Mouse (Mus musculus) right cerebral cortex, postnatal 10 days (tissue): ENCODE measurements at regions not wholly inside any gene's neighbourhood (a gene's known extent, or its start where the extent isn't known, plus 50 kb on each side); places are given as distances from the start of the nearest gene placed in this dataset.
A peak's percentile ranks its signal among the peaks of the same experiment; 100 is the strongest.

Source experiments
- DNase-seq, 2 experiments: peaks; one replicate each; pipeline ENCODE4 v3.0.0; 2021; ENCODE audit warnings: low spot score in 2 of 2

DNA sequence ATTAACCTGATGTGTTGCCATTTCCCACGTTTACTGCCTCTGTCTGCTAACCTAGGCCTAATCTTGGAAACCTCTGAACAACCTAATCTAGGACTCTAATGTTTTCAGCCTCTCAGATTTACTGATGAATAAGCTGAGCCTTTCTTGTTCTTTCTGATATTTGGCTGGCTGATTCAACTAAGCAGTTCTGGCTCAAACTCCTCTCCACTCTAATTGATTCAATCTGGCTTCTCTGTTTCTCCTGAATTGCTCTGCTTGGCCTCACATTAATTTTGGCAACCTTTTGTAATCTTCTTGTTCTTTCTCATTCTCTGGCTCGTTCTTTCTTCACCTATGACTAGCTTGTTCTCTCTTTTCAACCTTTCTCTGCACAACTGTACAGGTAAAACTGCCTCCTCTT, 1561.2 kb upstream of the Zeb2 start:
- no peak for DNase-seq

DNA sequence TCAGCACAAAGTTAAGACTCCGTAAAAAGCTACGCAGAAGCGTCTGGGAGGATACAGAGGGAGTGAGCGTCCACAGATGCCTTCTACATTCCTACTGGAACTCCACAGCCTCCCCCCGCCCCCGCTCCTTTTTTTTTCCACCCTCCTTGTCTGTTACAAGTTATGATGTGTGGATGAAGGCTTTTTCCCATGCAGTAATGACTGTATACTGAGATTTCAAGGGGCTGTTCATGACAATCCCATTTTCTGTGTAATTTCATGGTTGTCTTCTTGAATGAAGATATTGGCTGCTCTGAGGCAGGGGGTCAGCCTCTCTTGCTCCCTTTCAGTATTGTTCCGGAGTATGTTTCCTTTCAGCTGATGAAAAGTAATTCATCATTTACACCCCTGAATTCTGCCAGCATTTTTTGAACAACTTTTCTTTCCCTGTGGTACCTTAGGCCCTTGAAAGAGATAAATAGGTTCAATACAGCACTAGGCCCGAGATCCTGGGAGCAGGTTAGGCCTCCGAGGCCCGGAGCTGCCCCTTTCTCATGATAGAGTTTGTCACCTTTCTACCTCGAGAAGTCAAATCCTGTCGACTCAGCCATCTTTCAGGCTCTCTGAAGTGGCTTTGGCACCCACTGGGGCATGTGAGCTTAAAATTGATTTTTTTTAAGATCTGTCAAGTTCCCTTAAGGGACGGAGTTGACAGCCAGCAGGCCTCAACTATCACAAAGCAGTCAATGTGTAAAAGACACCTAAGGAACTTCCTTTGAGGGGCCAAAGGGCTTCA, 1552.5 kb upstream of the Zeb2 start:
- DNase-seq: no peak

DNA sequence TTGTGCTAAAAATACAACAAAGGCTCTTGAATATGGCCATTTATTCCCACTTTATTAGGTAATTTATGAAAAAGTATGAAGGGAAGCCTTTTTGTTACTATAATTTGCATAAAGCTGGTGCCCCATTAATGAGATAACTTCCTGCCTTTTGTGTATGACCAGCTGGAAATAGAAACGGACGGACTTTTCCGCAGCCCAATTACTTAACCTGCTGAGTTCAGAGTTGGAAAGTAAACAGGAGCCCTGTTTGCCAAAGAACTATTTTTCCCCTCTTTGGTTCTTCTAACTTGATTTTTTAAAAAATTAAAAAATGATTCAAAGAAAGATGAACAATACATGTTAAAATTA, 1549.8 kb upstream of the Zeb2 start:
- DNase-seq: no peak

DNA sequence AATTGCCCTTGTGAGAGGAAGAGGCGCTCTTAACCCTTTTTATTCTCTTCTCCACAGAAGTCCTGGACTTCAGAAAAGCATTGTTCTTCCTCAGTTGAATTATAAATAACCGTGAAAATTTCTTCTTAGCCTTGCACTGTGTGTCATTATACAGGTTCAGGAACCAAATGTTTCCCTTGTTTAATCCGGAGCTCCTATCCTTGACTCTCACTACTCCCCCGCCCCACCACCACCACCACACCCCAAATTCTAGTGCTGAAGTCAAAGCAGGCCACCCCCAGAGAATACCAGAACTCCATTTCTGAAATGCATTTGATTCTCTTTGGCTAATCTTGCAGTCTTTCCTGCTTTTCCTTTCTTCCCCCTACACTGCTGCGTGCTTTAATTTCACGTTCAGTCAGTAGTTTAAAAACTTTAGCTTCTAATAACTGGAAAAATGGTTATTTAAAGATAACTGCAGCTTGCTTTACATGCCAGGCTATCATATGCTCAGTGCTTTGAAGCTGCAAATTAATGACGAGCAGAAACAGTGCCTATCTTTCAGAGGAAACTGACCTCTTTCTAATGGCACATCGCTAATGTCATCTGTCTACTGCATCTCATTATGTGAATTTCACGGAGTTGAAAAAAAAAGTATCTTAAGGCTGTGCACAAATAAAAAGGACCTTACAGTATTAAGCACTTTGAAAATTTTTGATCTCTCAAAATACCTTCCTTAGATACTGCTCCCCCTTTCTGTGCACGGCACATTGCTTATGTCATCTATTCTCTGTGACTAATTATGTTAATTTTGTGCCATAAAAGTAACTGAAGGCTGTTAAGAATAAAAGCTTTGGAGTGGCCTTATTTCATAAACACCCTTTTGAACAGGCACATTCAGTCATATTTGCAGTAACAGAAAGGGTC, 1549.1 kb upstream of the Zeb2 start:
- no peak for DNase-seq

DNA sequence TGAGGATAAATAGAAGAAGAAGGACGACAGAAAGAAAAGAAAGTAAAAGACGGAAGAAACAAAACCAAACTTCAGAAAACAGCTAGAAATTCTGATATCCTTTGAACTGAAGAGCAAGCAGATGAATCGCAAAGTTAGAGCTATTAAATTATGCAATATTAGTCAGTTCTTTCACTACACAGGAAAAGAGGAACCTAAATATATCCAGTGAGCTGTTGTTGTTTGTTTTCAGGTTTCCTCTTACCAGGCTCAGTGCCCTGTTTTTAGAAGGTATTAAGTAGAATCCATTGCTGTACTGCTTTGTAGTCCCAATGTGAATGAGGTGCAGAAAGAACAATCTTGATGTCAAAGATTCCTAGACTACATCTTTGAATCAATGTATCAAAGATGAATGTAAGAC, 1544.7 kb upstream of the Zeb2 start:
- no peak for DNase-seq

DNA sequence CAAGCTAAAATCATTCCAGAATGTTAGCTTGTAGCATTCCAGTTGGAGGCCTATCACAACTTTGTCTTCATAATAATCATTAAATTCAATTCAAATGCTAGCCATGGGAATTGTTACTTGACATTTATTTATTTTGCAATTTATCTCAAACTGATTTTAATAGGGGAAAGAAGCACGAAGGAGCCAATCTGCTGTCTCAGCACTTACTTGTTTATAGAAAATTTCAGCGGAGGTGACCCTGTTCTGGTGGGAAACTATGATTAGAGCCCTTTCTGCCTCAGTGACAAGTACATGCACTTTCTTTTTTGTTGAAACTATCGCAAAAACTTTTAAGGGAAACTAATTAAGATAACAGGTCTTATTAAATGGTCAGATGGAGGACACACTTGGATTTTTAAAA, 1543.4 kb upstream of the Zeb2 start:
- no peak for DNase-seq

DNA sequence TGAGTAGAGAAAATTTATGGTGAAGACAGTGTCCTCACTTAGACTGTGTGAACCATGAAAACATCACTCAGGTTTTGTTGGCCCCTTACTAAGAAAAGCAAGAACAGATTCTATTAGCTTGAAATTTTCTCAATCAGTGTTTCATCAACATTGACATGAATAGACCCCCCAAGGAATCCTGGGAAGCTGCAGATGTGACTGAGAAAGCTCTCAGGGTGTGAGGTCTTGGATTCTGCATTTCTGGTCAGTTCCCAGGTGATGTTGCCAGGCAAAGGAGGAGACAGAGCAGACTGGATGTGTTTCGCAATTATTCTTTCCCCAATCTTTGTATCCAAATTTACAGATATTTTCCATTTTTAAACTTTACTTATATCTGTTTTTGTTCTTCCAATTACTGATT, 1538.1 kb upstream of the Zeb2 start:
- no peak for DNase-seq

DNA sequence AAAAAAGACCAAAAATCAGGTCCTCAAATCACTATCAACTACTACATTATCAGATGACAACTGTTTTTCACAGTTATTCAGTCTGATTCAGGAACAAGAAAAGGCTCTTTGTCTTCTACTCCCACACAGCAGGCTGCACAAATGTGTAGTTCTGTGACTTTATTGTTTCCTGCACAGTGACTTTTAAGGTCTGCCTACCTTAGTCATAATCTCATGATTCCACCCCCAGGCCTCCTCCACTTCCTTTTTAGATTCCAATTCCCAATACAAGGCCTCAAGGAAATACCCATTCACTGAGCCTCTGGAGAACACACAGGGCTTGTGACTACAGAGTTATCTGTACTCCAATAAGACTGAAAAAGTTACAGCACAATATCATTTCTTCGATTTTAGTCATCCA, 1535.4 kb upstream of the Zeb2 start:
- DNase-seq: no peak

DNA sequence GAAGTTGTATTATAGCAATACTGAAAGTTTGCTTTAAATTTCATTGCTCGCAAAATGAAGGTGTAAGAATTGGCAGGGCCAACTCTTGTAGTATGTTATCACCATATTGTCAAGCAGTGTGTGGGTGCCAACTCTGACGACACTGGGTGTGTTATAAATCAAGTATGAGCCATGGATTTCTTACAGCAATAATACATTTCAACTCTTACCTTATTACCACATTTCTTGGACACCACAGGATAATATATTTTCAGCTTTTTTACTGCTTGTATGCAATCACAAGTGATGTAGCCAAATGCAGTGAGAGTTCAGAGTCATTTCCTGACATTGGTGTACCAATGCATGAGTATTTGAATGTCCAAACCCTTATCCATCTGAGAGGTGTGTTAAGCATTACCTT, 1529.2 kb upstream of the Zeb2 start:
- no peak for DNase-seq

DNA sequence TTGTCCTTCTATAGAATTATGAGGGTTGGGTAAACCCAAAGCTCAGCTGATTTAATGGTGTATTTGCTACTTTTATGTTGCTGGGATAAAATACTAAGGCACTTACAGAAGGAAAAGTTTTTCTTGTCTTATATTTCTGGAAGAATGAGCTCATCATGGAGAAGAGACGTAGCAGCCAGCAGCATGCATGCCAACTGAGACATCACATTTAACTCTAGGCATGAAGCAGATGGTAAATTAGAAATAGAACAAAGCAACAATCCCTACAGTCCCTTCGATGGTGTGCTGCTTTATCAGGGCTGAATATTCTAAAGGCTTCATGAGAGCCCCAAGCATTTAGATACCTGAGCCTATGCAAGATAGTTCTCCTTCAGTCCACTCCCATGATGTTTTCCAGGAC, 1492.0 kb upstream of the Zeb2 start:
- DNase-seq: peak; percentile 20 to 27

DNA sequence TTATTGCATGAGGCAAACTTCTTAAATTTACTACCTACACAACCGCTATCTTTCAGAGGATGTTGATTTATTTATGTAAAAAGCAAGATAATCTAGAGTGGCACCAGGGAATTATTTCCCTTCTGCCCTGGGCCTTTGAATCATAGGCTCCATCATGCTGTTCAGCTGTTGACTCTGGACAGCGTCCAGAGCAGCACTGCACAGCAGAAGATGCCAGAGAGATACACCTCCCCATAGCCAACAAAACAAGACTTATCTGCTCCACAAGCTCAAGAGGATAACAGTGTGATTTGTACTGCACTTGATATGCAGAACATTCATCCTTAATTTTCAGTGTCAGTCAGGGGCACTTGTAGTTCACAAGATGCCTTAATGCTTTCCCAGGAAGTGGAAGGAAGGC, 1464.6 kb upstream of the Zeb2 start:
- DNase-seq: no peak

DNA sequence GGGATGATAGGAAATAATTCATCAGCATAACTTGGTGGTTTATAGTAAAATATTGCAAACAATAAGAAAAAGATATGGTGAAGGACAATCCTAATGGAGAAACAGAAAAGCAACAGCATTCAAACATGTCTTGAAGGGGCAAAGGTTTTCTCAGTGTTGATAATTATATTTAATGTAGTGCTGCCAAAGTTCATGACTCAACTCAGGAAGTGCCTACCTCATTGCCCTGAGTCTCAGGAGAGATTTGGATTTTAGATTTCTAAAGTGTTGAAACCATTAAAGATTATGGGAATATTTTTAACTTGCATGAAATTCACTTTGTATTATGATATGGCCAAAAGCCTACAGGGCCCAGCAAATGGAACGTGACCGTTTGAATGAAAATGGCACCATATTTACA, 1453.2 kb upstream of the Zeb2 start:
- no peak for DNase-seq

DNA sequence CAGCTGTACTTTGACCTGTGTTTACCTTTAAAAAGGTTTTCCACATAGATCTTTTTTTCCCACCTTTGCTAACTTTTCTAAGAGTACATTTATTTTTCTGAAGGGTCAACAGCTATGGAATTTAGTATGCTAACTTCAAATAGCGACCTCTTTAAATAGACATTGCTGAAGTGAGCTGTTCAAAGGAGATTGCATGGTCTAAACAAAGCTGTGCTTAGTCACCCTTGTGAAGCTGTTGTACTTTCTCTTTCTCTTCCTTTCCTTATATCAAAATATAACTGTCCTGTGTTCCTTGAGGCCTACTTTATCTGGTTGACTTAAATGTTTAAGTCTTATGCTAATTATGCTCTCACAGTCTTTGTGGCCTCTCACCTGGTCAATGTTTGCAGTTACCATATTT, 1416.2 kb upstream of the Zeb2 start:
- no peak for DNase-seq

DNA sequence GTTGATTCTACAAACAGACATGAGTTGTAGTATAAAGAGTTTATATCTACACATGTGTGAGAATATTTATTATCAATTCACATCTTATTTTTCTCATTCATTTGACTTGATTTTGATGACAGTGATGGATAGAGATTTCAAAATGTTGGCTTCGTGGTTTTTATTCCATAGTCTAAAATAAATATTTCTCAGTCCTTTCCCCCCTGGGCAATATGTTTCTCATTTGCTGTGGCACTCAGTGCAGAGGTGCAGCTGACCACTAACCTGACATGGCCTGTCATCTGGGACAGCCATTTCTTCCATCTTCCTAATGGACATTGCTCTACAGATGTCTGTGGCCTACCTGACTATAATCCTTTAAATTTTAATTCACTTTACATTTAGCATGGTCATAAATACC, 1413.5 kb upstream of the Zeb2 start:
- DNase-seq: no peak

DNA sequence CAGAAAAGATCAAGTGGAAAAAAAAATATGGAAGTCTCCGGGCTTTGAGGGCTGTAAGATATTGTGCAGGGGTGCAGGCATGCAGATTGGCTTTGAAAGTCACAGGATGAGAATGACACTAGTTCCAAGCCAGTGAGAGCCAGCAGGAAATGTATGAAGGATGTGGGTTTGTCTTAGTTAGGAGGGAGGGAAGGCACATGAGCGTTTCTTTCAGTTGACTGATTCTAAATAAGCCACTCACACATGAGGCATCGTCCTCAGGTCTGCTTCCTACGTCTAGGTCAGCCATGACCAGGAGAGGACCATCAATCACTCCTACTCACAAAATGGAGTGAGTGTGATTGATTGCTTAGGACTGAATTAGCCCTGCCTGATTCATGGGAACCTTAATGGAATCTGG, 1408.0 kb upstream of the Zeb2 start:
- no peak for DNase-seq

DNA sequence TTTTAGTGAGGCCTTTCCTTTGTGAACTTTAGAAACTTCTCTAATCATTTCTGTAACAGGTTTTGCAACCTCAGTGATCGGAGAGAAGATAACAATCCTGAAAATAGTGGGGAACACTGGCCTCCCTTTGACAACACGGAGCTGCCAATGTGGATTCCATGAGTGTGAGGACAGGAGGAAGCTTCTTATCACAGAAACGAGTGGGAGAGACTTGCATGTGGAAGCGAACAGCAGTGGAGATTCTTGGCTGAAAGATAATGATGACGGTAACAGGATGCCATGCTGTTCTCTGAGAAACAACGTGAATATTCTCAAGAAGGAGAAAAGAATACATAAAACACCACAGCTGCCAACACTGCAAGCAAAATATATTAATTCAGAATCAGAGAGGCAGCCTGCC, 1407.4 kb upstream of the Zeb2 start:
- no peak for DNase-seq

DNA sequence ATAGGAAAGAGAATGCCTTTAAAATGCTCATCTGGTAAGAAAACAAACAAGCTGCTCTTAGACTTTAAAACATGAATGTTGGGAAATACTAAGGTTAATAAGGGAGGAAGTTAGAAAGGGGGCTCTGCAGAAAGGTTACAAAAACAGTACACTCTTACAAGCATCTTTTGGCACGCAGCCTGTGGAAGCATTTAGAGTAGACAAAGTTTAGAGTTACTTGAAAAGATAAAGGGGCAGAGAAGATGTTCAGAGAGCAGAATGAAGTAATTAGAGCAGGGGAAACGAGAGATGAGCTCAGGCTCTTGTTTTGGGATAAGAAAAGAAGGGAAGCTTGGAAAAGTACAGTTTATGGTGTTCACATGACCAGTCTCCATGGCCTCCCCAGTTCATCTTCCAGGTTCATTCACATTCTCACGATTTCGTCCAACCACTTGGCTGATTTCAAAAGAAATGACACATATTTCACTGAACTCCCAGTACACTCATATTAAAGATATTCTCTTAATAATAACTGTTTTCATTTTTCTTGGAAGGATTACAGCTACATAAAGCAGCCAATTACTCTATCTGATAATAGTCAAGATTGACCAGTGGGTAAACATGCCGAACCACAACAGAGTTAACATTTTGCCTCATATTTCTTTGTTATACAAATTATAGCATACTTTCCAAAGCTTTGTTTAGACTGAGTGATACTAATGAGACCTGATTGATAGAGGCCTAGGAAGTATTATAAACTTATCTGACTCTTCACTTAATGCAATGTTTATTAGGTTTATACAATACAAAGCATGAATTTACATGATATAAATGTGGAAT, 1404.2 kb upstream of the Zeb2 start:
- no peak for DNase-seq

DNA sequence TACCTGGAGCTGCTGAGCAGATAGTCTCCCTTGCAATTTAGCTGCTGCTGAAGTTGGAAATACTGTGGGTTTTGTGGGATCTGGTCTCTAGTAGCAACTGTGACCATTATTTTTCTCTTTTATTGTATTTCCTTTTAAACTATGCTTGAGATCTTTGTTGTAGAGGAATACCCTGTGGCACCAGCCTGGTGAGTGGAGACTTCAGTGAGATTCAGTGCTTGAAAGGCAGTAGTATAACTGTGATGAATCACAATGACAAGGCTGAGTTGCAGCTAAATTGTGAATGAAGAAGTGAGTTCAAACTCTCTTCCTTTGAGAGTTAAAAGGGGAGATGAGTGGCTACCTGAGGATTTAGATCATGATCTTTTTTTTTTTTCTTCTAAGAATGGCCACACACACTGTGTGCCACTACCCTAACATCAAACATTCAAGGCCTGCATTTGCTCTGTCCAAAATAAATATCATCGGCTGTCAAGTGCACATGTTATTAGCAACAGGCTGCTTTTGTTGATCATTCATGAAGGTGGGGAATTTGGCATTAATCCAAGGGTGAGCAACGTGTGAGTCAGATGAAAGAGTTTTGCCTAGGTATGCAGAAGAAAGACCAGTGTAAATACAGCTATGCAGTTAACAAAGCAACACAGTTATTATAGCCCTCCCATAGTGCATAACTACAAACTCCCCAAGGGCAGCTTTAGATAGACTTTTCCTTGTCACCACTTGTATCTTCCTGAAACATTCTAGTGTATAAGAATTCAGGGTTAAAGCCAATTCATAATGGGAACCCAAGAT, 1395.2 kb upstream of the Zeb2 start:
- DNase-seq: no peak

DNA sequence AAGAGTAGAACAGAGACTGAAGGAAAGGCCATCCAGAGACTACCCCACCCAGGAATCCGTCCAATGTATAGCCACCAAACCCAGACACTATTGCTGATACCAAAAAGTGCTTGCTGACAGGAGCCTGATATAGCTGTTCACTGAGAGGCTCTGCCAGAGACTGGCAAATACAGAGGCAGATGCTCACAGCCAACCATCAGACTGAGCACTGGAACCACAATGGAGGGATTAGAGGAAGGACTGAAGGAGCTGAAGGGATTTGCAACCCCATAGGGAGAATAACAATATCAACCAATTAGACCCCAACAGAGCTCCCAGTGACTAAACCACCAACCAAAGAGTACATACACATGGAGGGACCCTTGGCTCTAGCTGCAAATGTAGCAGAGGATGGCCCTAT, 1389.8 kb upstream of the Zeb2 start:
- no peak for DNase-seq

DNA sequence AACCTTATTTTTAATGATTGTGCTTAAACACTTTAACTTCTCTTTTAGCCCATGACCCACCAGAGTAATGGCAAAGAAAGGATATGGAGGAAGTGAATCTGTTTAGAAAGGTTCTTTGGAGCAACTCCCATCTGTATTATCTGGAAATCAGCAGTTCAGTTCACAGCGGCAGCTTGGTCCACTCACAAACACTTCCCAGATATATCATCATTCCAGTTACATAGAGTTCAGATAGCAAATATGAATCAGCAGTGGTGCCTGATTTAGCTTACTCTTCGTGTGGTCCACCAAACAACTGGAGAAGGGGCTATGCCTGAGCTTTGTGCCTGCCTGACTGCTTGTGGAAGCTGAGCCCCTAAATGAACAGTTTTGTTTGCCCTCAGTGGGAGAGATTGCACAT, 1385.9 kb upstream of the Zeb2 start:
- no peak for DNase-seq

DNA sequence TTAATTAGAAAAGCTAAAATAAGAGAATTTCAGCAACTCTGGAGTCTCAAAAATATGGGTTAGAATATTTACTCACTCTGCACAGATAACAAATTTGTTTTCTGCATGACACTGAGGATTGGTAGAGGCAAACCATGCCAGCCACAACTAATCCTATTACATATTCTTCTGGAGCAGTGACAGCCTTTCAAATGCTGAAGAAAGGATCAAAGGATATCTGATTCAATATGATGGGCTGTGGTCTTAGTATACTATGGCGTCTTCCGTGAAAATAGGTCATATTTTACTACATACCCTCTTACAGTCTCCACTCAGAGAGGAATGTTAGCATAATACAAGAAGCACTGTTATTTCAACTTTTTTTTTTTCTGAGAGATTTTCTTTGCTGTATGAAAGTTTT, 1375.1 kb upstream of the Zeb2 start:
- DNase-seq: no peak

DNA sequence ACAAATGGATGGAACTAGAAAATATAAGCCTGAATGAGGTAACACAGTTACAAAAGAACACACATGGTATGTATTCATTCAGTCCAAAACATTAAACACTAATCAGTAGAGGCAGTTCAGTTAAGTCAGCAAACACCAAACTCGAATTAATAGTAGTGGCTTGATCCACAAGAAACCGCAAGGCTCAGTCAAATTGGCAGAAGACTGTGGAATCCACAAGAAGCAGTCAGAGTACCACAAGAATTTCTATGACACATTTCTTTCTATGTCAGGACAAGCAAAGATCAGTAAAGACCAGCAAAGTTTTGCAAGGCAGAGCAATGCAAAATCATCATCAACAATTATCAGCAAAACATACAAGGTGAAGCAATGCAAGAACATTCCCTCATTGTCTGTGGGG, 1373.9 kb upstream of the Zeb2 start:
- no peak for DNase-seq
